Mouse (Mus musculus) hindbrain, embryonic 10.5 days (tissue): ENCODE measurements around the gene Susd1. TPM values are rescaled to one million over a fixed set of nuclear protein-coding genes. Genes with fewer than 3 reads are reported as not detected.
A peak's percentile ranks its signal among the peaks of the same experiment; 100 is the strongest.

Source experiments
- DNase-seq: peaks from one replicate; pipeline ENCODE4 v3.0.0-alpha.2; 2017; ENCODE audit warnings: low spot score
- H3K27ac ChIP-seq: fragments of 300-500 bp; sonication (generic); 2 replicates; pipeline ENCODE4 v1.5.1; 2016; ENCODE audit warnings: mild to moderate bottlenecking, moderate library complexity
- H3K27me3 ChIP-seq: fragments of 300-500 bp; sonication (generic); 2 replicates; pipeline ENCODE4 v1.6.1; 2016; ENCODE audit warnings: mild to moderate bottlenecking; ENCODE audit not compliant: poor library complexity, insufficient read depth, severe bottlenecking
- H3K36me3 ChIP-seq: fragments of 300-500 bp; sonication (generic); 2 replicates; pipeline ENCODE4 v1.6.1; 2016; ENCODE audit warnings: mild to moderate bottlenecking, moderate library complexity
- H3K4me1 ChIP-seq: fragments of 300-500 bp; sonication (generic); replicated peaks from 2 replicates; pipeline ENCODE4 v1.6.1; 2016; ENCODE audit warnings: mild to moderate bottlenecking
- H3K4me3 ChIP-seq: fragments of 300-500 bp; sonication (generic); 2 replicates; pipeline ENCODE4 v1.5.1; 2016; ENCODE audit warnings: mild to moderate bottlenecking, moderate library complexity
- H3K9me3 ChIP-seq: fragments of 300-500 bp; sonication (generic); 2 replicates; pipeline ENCODE4 v1.6.1; 2016; ENCODE audit warnings: mild to moderate bottlenecking, moderate library complexity
- WGBS: fragments of 180-500 bp; shearing (Covaris S2); methylation state at CpG from one replicate; pipeline ENCODE4 v1.1.7; 2016; 5-methylcytosine and 5-hydroxymethylcytosine counted together
- polyA plus RNA-seq: library from polyadenylated mRNA; unstranded; fragments of >200 nt; fragmentation: Nextera tagmentation; extraction: Ambion mirVana; gene quantifications from 2 replicates; pipeline ENCODE4 v1.2.1, GENCODE M21; 2016

Susd1 gene
- polyA plus RNA-seq, 1 experiment from 2014 or later: 2.0 TPM

DNA sequence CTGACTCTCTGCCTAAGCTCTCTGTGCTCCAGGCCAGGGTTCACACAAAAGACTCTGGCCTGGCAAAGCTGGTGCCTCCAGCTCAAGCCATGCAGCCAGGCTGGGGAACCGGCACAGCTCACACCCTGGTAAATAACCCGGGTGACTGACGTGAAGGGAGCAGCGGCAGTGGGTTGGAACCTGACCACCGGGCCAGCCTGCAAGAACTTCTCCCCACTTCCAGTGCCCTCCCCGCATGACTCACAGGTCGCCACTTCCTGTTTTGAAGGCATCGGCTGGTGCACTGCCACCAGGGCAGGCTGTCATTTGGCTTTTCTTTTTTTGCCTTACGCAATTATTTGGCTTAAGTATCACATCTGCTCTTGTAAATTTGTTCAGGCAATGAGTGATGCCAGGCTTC lies 106.8 kb downstream of the Susd1 start:
- Histone ChIP-seq H3K27ac (no peak overlapping the region), H3K36me3 (no peaks in the 10 kb centered on the region), H3K27me3 (no peaks in the 10 kb centered on the region), H3K9me3 (no peaks in the 10 kb centered on the region), H3K4me1 (no peaks in the 10 kb centered on the region; the same call in 1 of the 2 replicates), H3K4me3 (no peak overlapping the region)
- DNase-seq: no peak
- WGBS: 65% methylated on average over 9 of the region's 9 CpGs

DNA sequence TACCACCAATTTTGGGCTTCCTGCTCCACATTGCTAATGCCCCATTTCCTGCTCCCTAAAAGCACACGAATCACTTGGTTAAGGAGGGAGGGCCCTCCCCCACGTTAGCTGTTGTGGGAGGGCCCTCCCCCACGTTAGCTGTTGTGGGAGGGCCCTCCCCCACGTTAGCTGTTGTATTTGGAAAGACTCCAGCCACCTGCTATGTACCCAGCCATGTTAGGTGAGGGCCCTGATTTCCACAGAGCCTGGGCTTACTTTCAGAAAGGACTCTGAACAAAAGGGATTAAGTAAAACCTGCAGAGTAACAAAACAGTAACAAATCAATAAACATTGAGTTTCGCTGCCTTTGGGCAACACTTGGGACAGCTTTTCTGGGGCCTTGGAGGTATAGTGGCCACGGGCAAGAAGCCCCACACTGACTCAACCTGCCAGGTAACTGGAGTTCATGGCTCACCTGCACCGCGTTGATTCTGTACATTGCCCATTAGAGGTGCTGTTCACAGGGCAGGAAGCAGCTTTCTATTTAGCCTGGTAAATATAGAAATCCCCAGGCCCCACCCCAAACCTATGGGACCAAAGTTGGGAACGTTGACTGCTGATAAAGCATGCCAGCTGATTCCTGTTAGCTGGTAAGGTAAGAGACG lies 107.3 kb downstream of the Susd1 start:
- WGBS: 52% methylated on average over 10 of the region's 10 CpGs
- no peak for DNase-seq
- H3K4me1 ChIP-seq: no peaks in the 10 kb centered on the region; the same call in 1 of the 2 replicates

DNA sequence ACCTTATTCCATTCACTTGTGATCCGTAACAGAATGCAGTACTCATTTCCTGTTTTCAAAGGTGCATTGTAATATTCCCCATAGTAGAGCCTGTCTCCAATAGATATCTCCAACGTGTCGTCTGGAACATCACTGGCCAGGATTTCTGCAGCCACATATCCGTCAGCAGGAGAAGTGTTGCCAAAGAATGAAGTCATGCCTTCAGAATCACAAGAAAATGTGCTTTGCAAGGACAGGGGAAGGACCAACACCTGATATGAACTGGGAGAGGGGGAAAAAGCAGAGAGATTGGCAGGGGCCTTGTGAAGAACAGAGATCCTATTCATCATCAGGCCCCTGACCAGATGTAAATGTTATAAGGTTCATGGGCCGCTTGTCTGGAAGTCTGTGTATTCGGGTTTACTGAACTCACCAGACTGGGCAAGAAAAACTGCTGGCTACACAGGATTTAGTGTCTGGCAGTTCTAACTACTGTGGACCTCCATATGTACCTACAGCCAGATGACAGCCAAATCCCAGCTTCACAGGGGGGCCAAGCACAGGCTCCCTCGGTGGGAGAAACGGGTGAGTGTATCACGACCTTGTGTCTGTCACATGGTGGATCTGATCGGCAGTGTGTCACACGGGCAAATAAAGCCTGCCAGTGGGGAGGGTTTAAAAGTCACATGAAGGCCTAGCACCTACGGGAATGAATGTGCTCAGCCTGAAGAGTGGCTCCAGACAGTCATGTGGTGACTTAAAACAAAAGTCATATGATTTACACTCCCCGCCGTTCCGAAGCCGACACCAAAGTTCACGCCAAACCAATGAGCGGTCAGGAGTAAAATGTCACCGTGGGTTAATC lies 108.8 kb downstream of the Susd1 start:
- no peak for DNase-seq
- H3K4me3 ChIP-seq: no peak overlapping the region
- 83% methylated on average over 19 of the region's 19 CpGs for WGBS
- no peak overlapping the region for H3K27ac ChIP-seq
- H3K4me1 ChIP-seq: no peaks in the 10 kb centered on the region; the same call in 1 of the 2 replicates
- H3K36me3 ChIP-seq: no peaks in the 10 kb centered on the region
- no peaks in the 10 kb centered on the region for H3K9me3 ChIP-seq
- no peaks in the 10 kb centered on the region for H3K27me3 ChIP-seq

More for the DNA sequence above, 107.3 kb downstream of the Susd1 start:
- H3K27me3 ChIP-seq: no peaks in the 10 kb centered on the region
- no peaks in the 10 kb centered on the region for H3K36me3 ChIP-seq
- no peak overlapping the region for H3K27ac ChIP-seq
- no peaks in the 10 kb centered on the region for H3K9me3 ChIP-seq
- H3K4me3 ChIP-seq: no peak overlapping the region

DNA sequence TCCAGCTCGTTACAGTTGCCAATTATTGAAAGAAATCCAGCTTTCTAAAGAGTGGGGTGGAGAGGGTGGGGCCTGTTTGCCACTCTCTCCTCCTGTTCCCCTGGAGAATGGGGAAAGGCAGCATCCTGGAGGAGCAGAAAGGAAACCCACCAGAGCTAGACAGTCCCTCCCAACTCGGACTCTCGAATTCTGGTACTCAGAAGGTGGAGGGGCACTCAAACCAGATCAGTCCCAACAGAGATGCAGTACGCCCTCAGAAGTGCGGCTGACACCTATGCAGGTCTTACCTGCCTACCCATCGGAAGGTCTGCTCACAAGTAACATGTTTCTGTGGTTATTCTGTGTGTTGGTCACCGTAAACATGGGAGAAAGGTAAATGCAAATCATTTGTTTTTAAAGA lies 109.6 kb downstream of the Susd1 start:
- Histone ChIP-seq H3K27me3 (no peaks in the 10 kb centered on the region), H3K36me3 (no peaks in the 10 kb centered on the region), H3K9me3 (no peaks in the 10 kb centered on the region), H3K27ac (no peak overlapping the region), H3K4me3 (no peak overlapping the region), H3K4me1 (no peaks in the 10 kb centered on the region; the same call in 1 of the 2 replicates)
- WGBS: 94% methylated on average over 7 of the region's 7 CpGs
- no peak for DNase-seq

DNA sequence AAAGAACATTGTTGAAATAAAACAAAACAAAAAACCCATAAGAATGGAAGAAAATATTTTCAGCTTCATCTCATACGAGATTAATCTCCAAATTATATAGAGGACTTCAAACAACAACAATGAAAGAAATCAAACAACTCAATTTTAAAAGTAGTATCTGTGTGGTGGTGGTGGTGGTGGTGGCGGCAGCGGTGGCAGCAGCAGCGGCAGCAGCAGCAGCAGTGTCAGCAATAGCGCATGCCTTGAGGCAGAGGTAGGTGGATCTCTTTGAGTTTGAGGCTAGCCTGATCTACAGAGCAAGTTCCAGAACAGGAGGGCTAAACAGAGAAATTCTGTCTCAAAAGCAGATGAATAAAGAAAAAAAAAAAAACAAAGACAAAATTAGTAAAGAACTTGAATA lies 110.4 kb downstream of the Susd1 start:
- DNase-seq: no peak
- no peaks in the 10 kb centered on the region for H3K27me3 ChIP-seq
- H3K4me3 ChIP-seq: no peak overlapping the region
- H3K36me3 ChIP-seq: no peaks in the 10 kb centered on the region
- H3K27ac ChIP-seq: no peak overlapping the region
- no peaks in the 10 kb centered on the region for H3K9me3 ChIP-seq
- H3K4me1 ChIP-seq: peaks cover 7% of the 10 kb centered on the region
- 95% methylated on average over 5 of the region's 5 CpGs for WGBS

DNA sequence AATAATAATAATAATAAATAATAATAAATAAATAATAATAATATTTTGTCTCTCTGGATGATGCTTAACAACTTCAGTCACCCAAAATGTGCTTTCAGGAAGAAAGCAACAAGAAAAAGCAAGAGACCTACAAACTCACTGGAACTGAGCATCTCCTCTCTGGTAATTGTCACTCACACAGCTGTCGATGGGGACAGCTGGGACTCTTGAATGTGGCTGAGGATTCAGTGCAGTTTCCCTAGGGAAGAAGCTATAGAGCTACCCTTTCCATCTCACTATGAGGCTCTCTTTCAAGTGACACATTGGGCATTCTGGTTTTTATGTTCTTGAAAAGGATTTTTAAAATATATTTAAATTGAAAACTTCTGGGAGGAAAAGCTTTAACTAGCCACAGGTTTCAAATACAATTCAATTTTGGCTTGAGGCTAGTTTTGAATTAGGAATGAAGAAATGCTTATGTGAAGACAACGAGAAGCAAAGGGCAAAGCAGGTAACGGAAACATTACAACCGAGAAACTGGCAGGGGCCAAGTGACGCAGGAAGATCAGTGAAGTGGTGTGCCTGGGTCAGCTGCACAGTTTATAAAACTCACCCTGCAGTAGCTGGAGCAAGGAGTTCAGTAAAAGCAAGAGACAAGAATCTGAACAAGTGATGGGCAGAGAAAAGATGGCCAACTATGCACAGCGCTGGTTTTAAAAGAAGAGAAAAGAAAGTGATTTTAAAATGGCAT lies 112.2 kb downstream of the Susd1 start:
- Histone ChIP-seq H3K36me3 (no peaks in the 10 kb centered on the region), H3K9me3 (no peaks in the 10 kb centered on the region), H3K4me3 (no peak overlapping the region), H3K4me1 (peaks cover 24% of the 10 kb centered on the region), H3K27ac (no peak overlapping the region), H3K27me3 (no peaks in the 10 kb centered on the region)
- DNase-seq: no peak
- whole genome bisulfite sequencing: 85% methylated on average over 6 of the region's 6 CpGs

DNA sequence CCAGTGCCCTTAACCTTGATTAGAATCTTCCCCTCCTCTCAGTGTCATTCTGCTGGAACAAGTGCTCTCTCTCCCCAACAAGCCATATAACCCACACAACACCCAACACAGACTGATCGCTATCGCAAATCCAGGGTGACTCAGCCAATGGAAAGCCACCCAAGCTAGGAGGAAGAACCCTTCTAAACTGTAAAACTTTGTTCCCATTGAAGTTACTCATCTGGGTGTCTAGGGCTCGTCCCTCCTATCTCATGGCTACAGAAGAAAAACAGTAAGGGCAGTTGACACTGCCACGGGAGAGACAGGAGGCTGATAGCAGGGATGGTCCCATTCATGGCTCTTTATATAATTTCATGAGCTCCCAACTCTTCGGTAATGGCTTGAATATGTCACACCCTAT lies 114.1 kb downstream of the Susd1 start:
- no peaks in the 10 kb centered on the region for H3K9me3 ChIP-seq
- H3K4me1 ChIP-seq: peaks cover 29% of the 10 kb centered on the region
- H3K36me3 ChIP-seq: no peaks in the 10 kb centered on the region
- no peak overlapping the region for H3K4me3 ChIP-seq
- no peaks in the 10 kb centered on the region for H3K27me3 ChIP-seq
- H3K27ac ChIP-seq: no peak overlapping the region
- WGBS: 90% methylated on average over 5 of the region's 5 CpGs
- DNase-seq: no peak

DNA sequence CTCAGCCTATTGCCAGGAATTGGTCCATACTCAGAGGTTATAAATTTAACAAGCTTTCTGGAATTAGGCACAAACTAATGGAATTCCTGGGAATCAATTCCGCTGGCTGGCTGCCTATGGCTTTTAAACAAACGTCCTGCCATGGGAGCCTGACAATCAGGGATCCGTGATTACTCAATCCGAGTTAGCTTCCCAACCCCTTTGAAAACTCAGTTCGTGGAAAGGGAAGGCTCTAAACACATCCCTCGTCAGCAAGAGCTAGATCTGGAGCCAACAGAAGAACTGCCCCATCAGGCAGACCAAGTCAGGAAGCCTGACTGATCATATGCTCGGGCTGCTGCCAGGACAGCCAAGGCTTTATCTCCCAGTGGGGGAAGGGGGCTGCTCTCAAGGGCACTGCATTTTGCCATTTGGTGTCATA lies 115.2 kb downstream of the Susd1 start:
- 39% methylated on average over 7 of the region's 7 CpGs for WGBS
- H3K36me3 ChIP-seq: no peaks in the 10 kb centered on the region
- no peaks in the 10 kb centered on the region for H3K27me3 ChIP-seq
- H3K4me1 ChIP-seq: peaks cover 29% of the 10 kb centered on the region
- peak overlapping the region; percentile 50 for H3K27ac ChIP-seq
- no peak overlapping the region for H3K4me3 ChIP-seq
- DNase-seq: peak; percentile 26
- no peaks in the 10 kb centered on the region for H3K9me3 ChIP-seq

DNA sequence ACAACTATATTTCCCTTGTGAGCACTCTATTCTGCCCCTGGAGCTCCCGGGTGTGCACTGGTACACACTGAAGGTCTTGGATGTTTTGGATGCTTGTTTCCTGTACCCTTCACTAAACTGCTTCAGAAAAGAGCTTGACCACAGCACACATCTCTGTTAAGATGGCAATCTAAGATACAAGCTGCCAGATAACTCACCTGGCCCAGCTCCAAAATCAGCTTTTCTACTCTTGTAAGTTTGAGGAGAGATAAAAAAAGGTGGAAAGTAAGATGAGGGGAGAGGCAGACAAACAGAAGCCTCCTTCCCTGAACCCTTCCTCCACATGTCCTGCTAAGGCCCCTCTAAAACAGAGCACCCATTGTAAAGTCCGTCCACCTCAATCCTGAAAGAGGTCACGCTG lies 115.7 kb downstream of the Susd1 start:
- Histone ChIP-seq H3K9me3 (no peaks in the 10 kb centered on the region), H3K36me3 (no peaks in the 10 kb centered on the region), H3K4me1 (peaks cover 29% of the 10 kb centered on the region), H3K4me3 (no peak overlapping the region), H3K27me3 (no peaks in the 10 kb centered on the region), H3K27ac (peak overlapping the region; percentile 50; the same call in 1 of the 2 replicates)
- DNase-seq: no peak
- WGBS: 59% methylated on average over 3 of the region's 3 CpGs

DNA sequence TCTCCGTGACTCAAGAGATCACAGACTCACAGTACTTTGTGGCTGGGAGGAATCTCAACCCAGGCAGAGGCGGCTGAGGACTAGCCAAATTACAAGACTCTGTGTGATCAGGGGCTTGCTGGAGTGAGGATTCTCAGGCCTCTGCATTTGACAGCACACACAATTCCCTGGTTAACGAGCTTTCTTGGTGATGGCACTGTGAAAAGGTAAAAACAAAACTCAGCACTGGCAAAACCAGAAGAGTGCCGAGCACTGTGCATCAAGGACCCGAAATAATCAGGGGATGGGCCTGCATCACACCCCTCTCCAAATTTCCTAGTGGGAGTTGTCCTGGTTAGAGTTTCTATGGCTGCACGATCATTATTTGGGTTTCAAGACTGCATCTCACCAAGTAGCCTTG lies 116.4 kb downstream of the Susd1 start:
- DNase-seq: no peak
- peak overlapping the region; percentile 64 for H3K27ac ChIP-seq
- WGBS: 68% methylated on average over 6 of the region's 6 CpGs

DNA sequence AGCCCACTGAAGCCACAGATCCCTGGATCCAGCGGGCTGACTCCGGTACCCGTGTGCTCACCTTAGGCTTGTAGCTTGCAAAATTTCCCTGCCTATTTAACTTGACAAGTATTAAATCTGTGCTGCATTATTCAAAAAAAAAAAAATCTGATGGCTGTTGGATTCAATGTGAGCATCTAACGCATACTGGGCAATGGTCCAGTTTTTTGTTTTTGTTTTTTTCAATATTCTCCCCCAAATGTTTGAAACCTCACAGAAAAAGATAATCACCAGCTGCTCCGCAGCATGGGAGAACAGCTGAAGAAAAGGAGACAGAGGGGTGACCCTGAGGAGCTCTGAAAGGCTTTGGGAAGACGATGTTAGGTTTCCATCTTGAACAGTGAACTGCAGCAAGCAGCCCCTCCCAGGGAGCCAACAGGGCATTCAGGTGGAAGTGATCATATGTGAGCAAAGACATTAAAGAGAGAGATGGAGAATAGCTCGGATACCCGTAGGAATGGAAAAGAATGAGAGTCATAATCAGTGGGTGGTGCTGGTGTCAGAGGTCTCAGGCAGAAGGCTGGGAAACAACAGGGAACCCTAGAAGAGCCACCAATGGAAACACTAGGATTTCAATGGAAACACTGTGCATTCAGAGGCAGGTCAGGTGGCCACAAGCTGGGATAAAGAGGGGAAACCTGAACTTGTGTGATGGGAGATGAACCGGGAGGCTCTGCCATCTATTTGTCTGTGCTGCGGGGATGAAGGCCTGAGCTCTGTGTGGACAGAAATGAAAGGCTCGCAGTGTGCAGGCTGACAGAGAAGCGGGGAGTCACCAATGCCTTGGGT lies 117.0 kb downstream of the Susd1 start:
- DNase-seq: peak; percentile 15
- Histone ChIP-seq H3K27ac (peak overlapping the region; percentile 64), H3K36me3 (no peaks in the 10 kb centered on the region), H3K4me3 (no peak overlapping the region), H3K9me3 (no peaks in the 10 kb centered on the region), H3K27me3 (no peaks in the 10 kb centered on the region), H3K4me1 (peaks cover 29% of the 10 kb centered on the region)
- 58% methylated on average over 12 of the region's 12 CpGs for WGBS

More for the DNA sequence above, 116.4 kb downstream of the Susd1 start:
- Histone ChIP-seq H3K9me3 (no peaks in the 10 kb centered on the region), H3K27me3 (no peaks in the 10 kb centered on the region), H3K4me1 (peaks cover 29% of the 10 kb centered on the region), H3K36me3 (no peaks in the 10 kb centered on the region), H3K4me3 (no peak overlapping the region)
